Mouse (Mus musculus): ENCODE results near the gene Iqcn.

DNA sequence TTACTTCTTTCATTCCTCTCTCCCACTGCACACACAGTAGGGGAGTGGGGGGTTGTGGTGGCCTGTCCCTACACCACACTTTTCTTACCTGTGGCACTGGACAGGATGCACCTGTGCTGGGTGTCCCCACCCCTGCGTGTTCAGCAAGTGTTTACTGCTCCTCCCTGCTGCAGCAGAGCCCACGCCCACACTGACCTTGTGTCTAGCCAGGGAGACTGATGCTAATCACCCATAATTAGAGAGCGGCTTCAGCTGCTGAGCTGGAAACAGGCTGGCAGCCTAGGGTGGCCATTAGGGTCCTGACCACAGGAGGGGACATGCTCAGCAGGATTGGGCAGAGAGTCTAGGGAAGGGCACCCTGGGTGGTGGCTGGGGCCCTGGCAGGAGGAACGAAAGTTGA, 28.5 kb upstream of the Iqcn start:
- TF ChIP-seq CTCF (IDR thresholded peaks at IDR 0.05; ENCODE audit: extremely low read depth, insufficient read depth, low read length) (no peak), POLR2A (IDR thresholded peaks at IDR 0.05; ENCODE audit: extremely low read depth, insufficient read depth, low read length) (no peak)

Data from cortical plate, adult 2 months (tissue).